Mouse (Mus musculus) heart, embryonic 11.5 days (tissue): Measurements from ENCODE around the gene Slc36a1. TPM values are rescaled to one million over a fixed set of nuclear protein-coding genes. Genes with fewer than 3 reads are reported as not detected.

ENCODE experiments used
- ATAC-seq: fragments of 200-750 bp; cut with Nextera tagmentation; replicated peaks from 2 replicates; pipeline ENCODE4 v1.8.0; 2017; ENCODE audit warnings: moderate library complexity; ENCODE audit not compliant: insufficient number of reproducible peaks, low FRiP score, low TSS enrichment
- H3K27ac ChIP-seq: fragments of 300-500 bp; sonication (generic); 2 replicates; pipeline ENCODE4 v1.5.1; 2014; ENCODE audit warnings: mild to moderate bottlenecking, low read depth, low read length
- H3K27me3 ChIP-seq: fragments of 300-500 bp; sonication (generic); 2 replicates; pipeline ENCODE4 v1.6.1; 2014; ENCODE audit warnings: mild to moderate bottlenecking, low read length, mixed read lengths; ENCODE audit not compliant: control insufficient read depth, insufficient read depth
- H3K36me3 ChIP-seq: fragments of 300-500 bp; sonication (generic); 2 replicates; pipeline ENCODE4 v1.6.1; 2014; ENCODE audit warnings: mild to moderate bottlenecking, low read length, moderate library complexity, mixed read lengths; ENCODE audit not compliant: control insufficient read depth, insufficient read depth
- H3K4me1 ChIP-seq: fragments of 300-500 bp; sonication (generic); 2 replicates; pipeline ENCODE4 v1.6.1; 2014; ENCODE audit warnings: low read length; ENCODE audit not compliant: control insufficient read depth, insufficient read depth
- H3K4me2 ChIP-seq: fragments of 300-500 bp; sonication (generic); 2 replicates; pipeline ENCODE4 v1.6.1; 2014; ENCODE audit warnings: mild to moderate bottlenecking, moderate library complexity
- H3K4me3 ChIP-seq: fragments of 300-500 bp; sonication (generic); 2 replicates; pipeline ENCODE4 v1.5.1; 2014; ENCODE audit warnings: low read depth, low read length
- H3K9ac ChIP-seq: fragments of 300-500 bp; sonication (generic); 2 replicates; pipeline ENCODE4 v1.6.1; 2014; ENCODE audit warnings: mild to moderate bottlenecking, low read depth, low read length, moderate library complexity
- H3K9me3 ChIP-seq: fragments of 300-500 bp; sonication (generic); replicated peaks from 2 replicates; pipeline ENCODE4 v1.6.1; 2016; ENCODE audit warnings: low read length; ENCODE audit not compliant: control insufficient read depth
- WGBS: fragments of 180-500 bp; shearing (Covaris S2); extraction: QIAGEN DNeasy Blood & Tissue Kit; methylation state at CpG from one replicate; pipeline ENCODE4 v1.1.7; 2014; ENCODE audit not compliant: insufficient replicate concordance; 5-methylcytosine and 5-hydroxymethylcytosine counted together
- polyA plus RNA-seq: library from polyadenylated mRNA; unstranded; fragments of >200 nt; fragmentation: Nextera tagmentation; extraction: Ambion mirVana; gene quantifications from 2 replicates; pipeline ENCODE4 v1.2.1, GENCODE M21; 2014

The Slc36a1 gene
- polyA plus RNA-seq, 1 experiment from 2014 or later: 2.0 TPM

- no peak overlapping the region for H3K9ac ChIP-seq
- no peaks in the 10 kb centered on the region for H3K36me3 ChIP-seq
- H3K9me3 ChIP-seq: no peaks in the 10 kb centered on the region
- H3K4me3 ChIP-seq: no peak overlapping the region
- H3K4me2 ChIP-seq: no peak overlapping the region
- H3K4me1 ChIP-seq: no peaks in the 10 kb centered on the region
- H3K27ac ChIP-seq: no peak overlapping the region
- H3K27me3 ChIP-seq: no peaks in the 10 kb centered on the region
- 62% methylated on average over 4 of the region's 4 CpGs for WGBS
- no peak for ATAC-seq
These were observed 30.6 kb downstream of the Slc36a1 start for GRCm38 (mm10) chr11:55234791-55235190.

- ATAC-seq: no peak
- no peak overlapping the region for H3K4me2 ChIP-seq
- WGBS: 58% methylated on average over 1 of the region's 1 CpGs
- H3K4me3 ChIP-seq: no peak overlapping the region
- H3K9me3 ChIP-seq: no peaks in the 10 kb centered on the region
- no peak overlapping the region for H3K9ac ChIP-seq
- H3K27ac ChIP-seq: no peak overlapping the region
- no peaks in the 10 kb centered on the region for H3K4me1 ChIP-seq
- no peaks in the 10 kb centered on the region for H3K27me3 ChIP-seq
- H3K36me3 ChIP-seq: no peaks in the 10 kb centered on the region
These were observed 32.7 kb downstream of the Slc36a1 start for GRCm38 (mm10) chr11:55236815-55237214.

- Histone ChIP-seq H3K27me3 (no peaks in the 10 kb centered on the region), H3K4me2 (no peak overlapping the region), H3K4me1 (no peaks in the 10 kb centered on the region), H3K9me3 (no peaks in the 10 kb centered on the region), H3K4me3 (no peak overlapping the region), H3K27ac (no peak overlapping the region), H3K9ac (no peak overlapping the region), H3K36me3 (no peaks in the 10 kb centered on the region)
- no peak for ATAC-seq
- 55% methylated on average over 3 of the region's 3 CpGs for WGBS
These were observed 35.3 kb downstream of the Slc36a1 start for GRCm38 (mm10) chr11:55239496-55239895.

GRCm38 (mm10) chr11:55240556-55240955 is 36.4 kb downstream of the Slc36a1 start:
- no peak overlapping the region for H3K27ac ChIP-seq
- H3K4me1 ChIP-seq: no peaks in the 10 kb centered on the region
- H3K9me3 ChIP-seq: no peaks in the 10 kb centered on the region
- WGBS: 61% methylated on average over 7 of the region's 7 CpGs
- H3K9ac ChIP-seq: no peak overlapping the region
- ATAC-seq: no peak
- H3K36me3 ChIP-seq: no peaks in the 10 kb centered on the region
- H3K4me2 ChIP-seq: no peak overlapping the region
- H3K4me3 ChIP-seq: no peak overlapping the region
- H3K27me3 ChIP-seq: no peaks in the 10 kb centered on the region

- no peaks in the 10 kb centered on the region for H3K4me1 ChIP-seq
- WGBS: 77% methylated on average over 6 of the region's 6 CpGs
- no peak for ATAC-seq
- H3K27ac ChIP-seq: no peak overlapping the region
- H3K27me3 ChIP-seq: no peaks in the 10 kb centered on the region
- no peaks in the 10 kb centered on the region for H3K9me3 ChIP-seq
- no peak overlapping the region for H3K4me3 ChIP-seq
- H3K9ac ChIP-seq: no peak overlapping the region
- H3K36me3 ChIP-seq: no peaks in the 10 kb centered on the region
- no peak overlapping the region for H3K4me2 ChIP-seq
These were observed 46.4 kb downstream of the Slc36a1 start for GRCm38 (mm10) chr11:55250527-55250926.

GRCm38 (mm10) chr11:55253391-55253790 is 49.2 kb downstream of the Slc36a1 start:
- Histone ChIP-seq H3K9me3 (no peaks in the 10 kb centered on the region), H3K4me1 (no peaks in the 10 kb centered on the region), H3K27me3 (no peaks in the 10 kb centered on the region), H3K9ac (no peak overlapping the region), H3K36me3 (no peaks in the 10 kb centered on the region), H3K27ac (no peak overlapping the region), H3K4me2 (no peak overlapping the region), H3K4me3 (no peak overlapping the region)
- ATAC-seq: no peak
- WGBS: 80% methylated on average over 9 of the region's 9 CpGs

- H3K4me2 ChIP-seq: no peak overlapping the region
- H3K9me3 ChIP-seq: no peaks in the 10 kb centered on the region
- no peak overlapping the region for H3K27ac ChIP-seq
- no peak overlapping the region for H3K4me3 ChIP-seq
- 78% methylated on average over 4 of the region's 4 CpGs for WGBS
- H3K4me1 ChIP-seq: no peaks in the 10 kb centered on the region
- no peak for ATAC-seq
- no peaks in the 10 kb centered on the region for H3K27me3 ChIP-seq
- no peaks in the 10 kb centered on the region for H3K36me3 ChIP-seq
- no peak overlapping the region for H3K9ac ChIP-seq
These were observed 57.0 kb downstream of the Slc36a1 start for GRCm38 (mm10) chr11:55261105-55261504.

GRCm38 (mm10) chr11:55262000-55262399 is 57.9 kb downstream of the Slc36a1 start:
- no peaks in the 10 kb centered on the region for H3K9me3 ChIP-seq
- no peak for ATAC-seq
- H3K9ac ChIP-seq: no peak overlapping the region
- no peaks in the 10 kb centered on the region for H3K27me3 ChIP-seq
- H3K27ac ChIP-seq: no peak overlapping the region
- H3K36me3 ChIP-seq: no peaks in the 10 kb centered on the region
- H3K4me2 ChIP-seq: no peak overlapping the region
- no peak overlapping the region for H3K4me3 ChIP-seq
- WGBS: 60% methylated on average over 5 of the region's 5 CpGs
- no peaks in the 10 kb centered on the region for H3K4me1 ChIP-seq

GRCm38 (mm10) chr11:55264318-55264717 is 60.2 kb downstream of the Slc36a1 start:
- no peaks in the 10 kb centered on the region for H3K27me3 ChIP-seq
- no peaks in the 10 kb centered on the region for H3K4me1 ChIP-seq
- H3K4me2 ChIP-seq: no peak overlapping the region
- H3K9me3 ChIP-seq: no peaks in the 10 kb centered on the region
- ATAC-seq: no peak
- no peak overlapping the region for H3K27ac ChIP-seq
- WGBS: 73% methylated on average over 2 of the region's 2 CpGs
- no peak overlapping the region for H3K4me3 ChIP-seq
- no peak overlapping the region for H3K9ac ChIP-seq
- H3K36me3 ChIP-seq: no peaks in the 10 kb centered on the region
